Mouse (Mus musculus) heart, embryonic 15.5 days (tissue): ENCODE data around the gene Pde4dip. TPM values are rescaled to one million over a fixed set of nuclear protein-coding genes. Genes with fewer than 3 reads are reported as not detected.
A peak's percentile ranks its signal among the peaks of the same experiment; 100 is the strongest.

Experiments
- ATAC-seq: fragments of 200-750 bp; cut with Nextera tagmentation; replicated peaks from 2 replicates; pipeline ENCODE4 v1.8.0; 2017; ENCODE audit warnings: low read depth, moderate TSS enrichment; ENCODE audit not compliant: insufficient number of reproducible peaks, insufficient read depth, low FRiP score
- H3K27ac ChIP-seq: fragments of 300-500 bp; sonication (generic); 2 replicates; pipeline ENCODE4 v1.5.1; 2015; ENCODE audit warnings: mild to moderate bottlenecking, inconsistent platforms
- H3K27me3 ChIP-seq: fragments of 300-500 bp; sonication (generic); 2 replicates; pipeline ENCODE4 v1.6.1; 2015; ENCODE audit warnings: inconsistent platforms
- H3K36me3 ChIP-seq: fragments of 300-500 bp; sonication (generic); 2 replicates; pipeline ENCODE4 v1.6.1; 2015; ENCODE audit warnings: mild to moderate bottlenecking, inconsistent platforms
- H3K4me1 ChIP-seq: fragments of 300-500 bp; sonication (generic); replicated peaks from 2 replicates; pipeline ENCODE4 v1.6.1; 2015; ENCODE audit warnings: inconsistent platforms
- H3K4me2 ChIP-seq: fragments of 300-500 bp; sonication (generic); 2 replicates; pipeline ENCODE4 v1.6.1; 2015; ENCODE audit warnings: inconsistent platforms, mild to moderate bottlenecking, moderate library complexity
- H3K4me3 ChIP-seq: fragments of 300-500 bp; sonication (generic); 2 replicates; pipeline ENCODE4 v1.5.1; 2015; ENCODE audit warnings: mild to moderate bottlenecking, inconsistent platforms
- H3K9ac ChIP-seq: fragments of 300-500 bp; sonication (generic); 2 replicates; pipeline ENCODE4 v1.6.1; 2015; ENCODE audit warnings: mild to moderate bottlenecking, inconsistent platforms
- H3K9me3 ChIP-seq: fragments of 300-500 bp; sonication (generic); replicated peaks from 2 replicates; pipeline ENCODE4 v1.6.1; 2016; ENCODE audit warnings: inconsistent platforms
- WGBS: fragments of 180-500 bp; shearing (Covaris S2); methylation state at CpG from one replicate; pipeline ENCODE4 v1.1.7; 2015; ENCODE audit warnings: mixed read lengths; 5-methylcytosine and 5-hydroxymethylcytosine counted together
- polyA plus RNA-seq: library from polyadenylated mRNA; unstranded; fragments of >200 nt; fragmentation: Nextera tagmentation; extraction: Ambion mirVana; gene quantifications from 2 replicates; pipeline ENCODE4 v1.2.1, GENCODE M21; 2015

Gene Pde4dip
- polyA plus RNA-seq, 1 experiment from 2014 or later, result 99.0 TPM

DNA sequence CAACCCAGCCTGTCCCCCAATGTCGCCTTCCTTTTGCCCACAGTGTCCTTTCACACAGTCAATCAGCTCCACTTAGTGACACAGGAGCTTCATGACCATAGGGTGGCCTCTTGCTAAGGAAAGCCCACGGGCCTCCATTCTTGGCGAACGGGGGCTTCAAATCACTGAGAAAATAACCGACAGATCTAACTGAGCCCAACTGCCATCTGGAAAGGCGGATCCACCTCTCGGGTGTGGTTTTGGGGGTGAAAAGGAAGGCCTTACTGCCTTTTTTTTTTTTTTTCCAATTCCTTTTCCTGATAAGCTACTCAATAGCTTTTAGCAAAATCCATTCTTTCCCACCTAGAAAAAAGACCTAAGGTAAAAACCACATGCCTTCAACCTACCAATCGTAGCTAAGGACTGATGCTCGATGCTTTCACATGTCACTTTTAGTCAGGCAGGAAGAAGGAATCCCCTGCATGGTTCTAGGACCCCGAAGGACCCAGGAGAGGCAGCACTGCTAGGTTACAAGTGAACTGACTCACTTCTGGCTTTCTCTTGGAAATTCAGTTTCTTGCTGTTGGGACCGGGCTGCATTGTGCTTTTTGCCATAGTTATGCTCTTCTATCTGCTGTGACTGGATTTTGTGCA is 185.9 kb downstream of the Pde4dip start:
- Histone ChIP-seq H3K27me3 (no peaks in the 10 kb centered on the region), H3K36me3 (peaks cover 46% of the 10 kb centered on the region; the same call in 1 of the 2 replicates), H3K9me3 (no peaks in the 10 kb centered on the region), H3K9ac (no peak overlapping the region), H3K27ac (no peak overlapping the region), H3K4me2 (no peak overlapping the region), H3K4me3 (no peak overlapping the region), H3K4me1 (no peaks in the 10 kb centered on the region)
- ATAC-seq, result no peak
- WGBS, result 91% methylated on average over 11 of the region's 11 CpGs

- Histone ChIP-seq H3K4me2 (no peak overlapping the region), H3K27me3 (no peaks in the 10 kb centered on the region), H3K36me3 (peaks cover 45% of the 10 kb centered on the region; the same call in 1 of the 2 replicates), H3K9me3 (no peaks in the 10 kb centered on the region), H3K9ac (no peak overlapping the region), H3K4me3 (no peak overlapping the region), H3K4me1 (no peaks in the 10 kb centered on the region), H3K27ac (no peak overlapping the region)
- WGBS, result 56% methylated on average over 3 of the region's 3 CpGs
- ATAC-seq, result no peak
Measured at GRCm38 (mm10) chr3:97701198-97701597, 187.3 kb downstream of the Pde4dip start.

DNA sequence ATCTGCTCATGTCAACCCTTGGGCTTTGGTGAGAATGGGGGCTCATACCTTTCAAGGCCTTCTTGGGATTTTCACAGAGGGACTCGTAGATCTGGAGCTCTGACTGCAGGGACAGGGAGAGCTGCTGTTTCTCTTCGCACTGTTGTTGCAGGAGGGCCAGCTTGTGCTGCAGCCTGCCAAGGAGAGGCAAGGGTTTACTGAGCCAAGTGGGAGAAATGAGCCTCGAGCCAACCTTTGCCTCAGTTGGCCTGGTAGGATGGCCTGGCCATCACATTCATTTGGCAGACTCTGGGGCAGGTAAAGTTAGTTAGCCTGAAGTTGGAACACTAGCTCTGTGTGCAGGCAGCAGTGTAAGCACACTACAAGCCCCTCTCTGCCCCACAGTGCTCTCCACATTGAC is 189.4 kb downstream of the Pde4dip start:
- Histone ChIP-seq H3K27ac (no peak overlapping the region), H3K27me3 (no peaks in the 10 kb centered on the region), H3K9ac (no peak overlapping the region), H3K36me3 (peaks cover 63% of the 10 kb centered on the region; the same call in 1 of the 2 replicates), H3K4me1 (no peaks in the 10 kb centered on the region), H3K9me3 (no peaks in the 10 kb centered on the region), H3K4me3 (no peak overlapping the region), H3K4me2 (no peak overlapping the region)
- ATAC-seq, result no peak
- WGBS, result 81% methylated on average over 3 of the region's 3 CpGs

- Histone ChIP-seq H3K4me2 (no peak overlapping the region), H3K27ac (no peak overlapping the region), H3K27me3 (no peaks in the 10 kb centered on the region), H3K4me1 (no peaks in the 10 kb centered on the region), H3K4me3 (no peak overlapping the region), H3K9me3 (no peaks in the 10 kb centered on the region), H3K36me3 (peaks cover 63% of the 10 kb centered on the region; the same call in 1 of the 2 replicates), H3K9ac (no peak overlapping the region)
- no peak for ATAC-seq
- WGBS, result 53% methylated on average over 9 of the region's 9 CpGs
Measured at GRCm38 (mm10) chr3:97697291-97697690, 191.2 kb downstream of the Pde4dip start.

DNA sequence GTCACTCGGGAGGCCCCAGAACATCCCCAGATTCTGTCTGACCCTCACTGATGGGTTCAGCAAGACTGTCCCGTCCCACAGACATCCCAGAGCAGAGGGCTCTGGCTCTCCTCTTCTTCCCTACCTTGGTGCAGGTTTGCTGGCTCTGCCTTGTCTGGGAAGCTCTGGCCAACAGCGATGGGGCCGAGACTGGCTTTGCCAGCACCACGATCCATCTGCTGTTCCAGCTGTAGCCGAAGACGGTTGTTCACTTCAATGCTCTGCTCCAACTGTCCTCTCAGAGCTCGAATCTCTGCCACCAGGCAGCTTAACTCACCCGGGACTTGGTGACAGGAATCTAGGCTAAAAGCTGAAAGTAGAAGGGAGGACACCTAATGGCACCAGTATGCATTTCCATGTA is 191.6 kb downstream of the Pde4dip start:
- Histone ChIP-seq H3K4me2 (no peak overlapping the region), H3K4me3 (no peak overlapping the region), H3K36me3 (peaks cover 59% of the 10 kb centered on the region; the same call in 1 of the 2 replicates), H3K27me3 (no peaks in the 10 kb centered on the region), H3K27ac (no peak overlapping the region), H3K9ac (no peak overlapping the region), H3K4me1 (no peaks in the 10 kb centered on the region), H3K9me3 (no peaks in the 10 kb centered on the region)
- no peak for ATAC-seq
- 73% methylated on average over 9 of the region's 9 CpGs for WGBS

- Histone ChIP-seq H3K4me2 (no peak overlapping the region), H3K4me1 (peaks cover 5% of the 10 kb centered on the region; the same call in 1 of the 2 replicates), H3K36me3 (peaks cover 67% of the 10 kb centered on the region; the same call in 1 of the 2 replicates), H3K27ac (no peak overlapping the region), H3K9me3 (no peaks in the 10 kb centered on the region), H3K9ac (no peak overlapping the region), H3K4me3 (no peak overlapping the region), H3K27me3 (no peaks in the 10 kb centered on the region)
- ATAC-seq, result no peak
- 81% methylated on average over 6 of the region's 6 CpGs for WGBS
Measured at GRCm38 (mm10) chr3:97693806-97694205, 194.7 kb downstream of the Pde4dip start.

DNA sequence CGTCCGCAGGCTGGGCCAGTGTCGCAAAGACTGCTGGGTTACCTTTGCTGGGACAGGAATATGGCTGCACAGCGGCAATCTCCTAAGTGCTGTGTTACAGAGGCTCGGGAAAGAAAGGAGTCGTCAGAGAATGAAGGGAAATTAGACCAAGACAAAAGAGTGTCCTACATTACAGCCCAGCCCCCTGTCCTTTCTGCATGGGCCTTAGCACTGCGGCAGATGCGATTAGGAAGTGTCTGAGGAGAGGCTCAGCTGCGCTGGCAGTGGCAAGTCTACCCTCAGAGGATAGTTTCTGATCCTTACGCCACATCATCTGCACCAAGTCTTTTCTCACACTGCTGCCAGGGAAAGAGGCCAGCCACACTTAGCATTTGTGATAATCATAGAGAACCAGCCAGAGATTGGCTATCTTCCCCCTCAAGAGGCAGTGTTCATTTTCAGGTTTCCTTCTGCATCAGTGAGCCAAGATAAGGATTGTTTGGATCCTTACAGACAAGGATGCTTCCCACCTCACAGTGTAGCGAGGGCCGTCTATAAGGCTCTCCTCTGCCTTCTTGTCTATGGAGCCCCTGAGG is 197.0 kb downstream of the Pde4dip start:
- Histone ChIP-seq H3K9me3 (no peaks in the 10 kb centered on the region), H3K27me3 (no peaks in the 10 kb centered on the region), H3K27ac (no peak overlapping the region), H3K4me1 (peaks cover 5% of the 10 kb centered on the region; the same call in 1 of the 2 replicates), H3K36me3 (peaks cover 56% of the 10 kb centered on the region; the same call in 1 of the 2 replicates), H3K9ac (no peak overlapping the region), H3K4me3 (no peak overlapping the region), H3K4me2 (no peak overlapping the region)
- ATAC-seq, result no peak
- 56% methylated on average over 12 of the region's 12 CpGs for WGBS

GRCm38 (mm10) chr3:97690590-97690989 is 197.9 kb downstream of the Pde4dip start:
- no peak for ATAC-seq
- no peak overlapping the region for H3K4me3 ChIP-seq
- peaks cover 5% of the 10 kb centered on the region; the same call in 1 of the 2 replicates for H3K4me1 ChIP-seq
- 50% methylated on average over 7 of the region's 7 CpGs for WGBS
- no peak overlapping the region for H3K9ac ChIP-seq
- H3K27ac ChIP-seq, result no peak overlapping the region
- no peaks in the 10 kb centered on the region for H3K9me3 ChIP-seq
- no peak overlapping the region for H3K4me2 ChIP-seq
- peaks cover 52% of the 10 kb centered on the region; the same call in 1 of the 2 replicates for H3K36me3 ChIP-seq
- no peaks in the 10 kb centered on the region for H3K27me3 ChIP-seq

DNA sequence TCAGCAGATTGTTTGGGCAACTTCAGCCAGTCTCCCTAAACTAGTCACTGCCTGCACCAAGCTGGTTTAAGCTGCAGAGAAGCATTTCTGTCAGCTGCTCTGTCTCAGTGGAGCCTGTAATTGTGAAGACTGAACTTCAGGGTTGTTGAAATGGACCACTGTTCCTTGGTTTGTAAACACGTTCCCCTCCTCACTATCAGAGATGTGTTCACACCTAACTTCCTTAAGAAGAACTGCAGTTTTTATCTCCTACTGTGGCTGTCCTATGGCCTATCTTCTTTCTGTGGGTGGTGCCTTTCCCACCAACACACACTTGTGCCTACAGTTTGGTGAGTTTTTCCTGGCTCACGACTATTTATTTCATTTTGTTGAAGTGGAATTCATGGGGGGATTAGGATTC is 199.2 kb downstream of the Pde4dip start:
- 60% methylated on average over 2 of the region's 2 CpGs for WGBS
- Histone ChIP-seq H3K27ac (no peak overlapping the region), H3K9me3 (no peaks in the 10 kb centered on the region), H3K4me3 (no peak overlapping the region), H3K36me3 (peaks cover 40% of the 10 kb centered on the region; the same call in 1 of the 2 replicates), H3K4me2 (no peak overlapping the region), H3K9ac (no peak overlapping the region), H3K4me1 (peaks cover 9% of the 10 kb centered on the region), H3K27me3 (no peaks in the 10 kb centered on the region)
- ATAC-seq, result no peak

DNA sequence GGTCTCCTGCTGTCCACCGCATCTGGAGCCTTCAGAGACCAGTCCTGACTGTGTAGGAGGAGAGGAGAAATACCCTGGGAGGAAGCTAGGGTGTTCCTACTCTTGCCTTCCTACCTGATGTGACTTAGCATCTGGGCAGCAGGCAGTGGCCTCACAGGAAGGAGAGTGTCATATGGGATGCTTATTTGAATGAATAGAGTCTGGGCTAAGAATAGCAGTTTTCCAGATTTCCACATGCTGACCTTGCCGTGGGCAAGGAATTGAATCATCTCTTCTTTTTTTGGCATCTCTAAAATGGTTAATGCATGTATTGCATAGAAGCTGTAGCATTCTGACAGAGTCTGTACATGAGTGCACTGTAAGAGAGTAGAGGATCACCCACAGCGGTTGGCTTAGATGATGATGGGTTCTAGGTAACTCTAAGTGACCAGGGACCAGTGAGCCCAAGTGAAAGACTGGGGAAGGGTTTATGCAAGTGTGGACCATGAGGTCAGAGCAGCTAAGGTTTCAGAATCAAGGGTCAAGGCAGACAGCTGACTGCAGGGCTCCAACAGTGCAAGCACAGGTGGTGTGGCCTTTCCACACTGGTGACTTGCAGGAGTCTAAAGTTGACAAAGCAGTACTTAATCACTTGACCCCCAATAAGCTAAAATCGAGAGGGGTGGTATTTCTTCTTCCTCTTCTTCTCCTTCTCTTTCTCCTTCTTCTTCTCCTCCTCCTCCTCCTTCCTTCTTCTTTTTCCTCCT is 202.0 kb downstream of the Pde4dip start:
- Histone ChIP-seq H3K4me1 (peaks cover 29% of the 10 kb centered on the region), H3K9me3 (no peaks in the 10 kb centered on the region), H3K4me3 (no peak overlapping the region), H3K4me2 (no peak overlapping the region), H3K36me3 (peaks cover 18% of the 10 kb centered on the region; the same call in 1 of the 2 replicates), H3K27ac (no peak overlapping the region), H3K9ac (no peak overlapping the region), H3K27me3 (no peaks in the 10 kb centered on the region)
- 72% methylated on average over 4 of the region's 4 CpGs for WGBS
- no peak for ATAC-seq

DNA sequence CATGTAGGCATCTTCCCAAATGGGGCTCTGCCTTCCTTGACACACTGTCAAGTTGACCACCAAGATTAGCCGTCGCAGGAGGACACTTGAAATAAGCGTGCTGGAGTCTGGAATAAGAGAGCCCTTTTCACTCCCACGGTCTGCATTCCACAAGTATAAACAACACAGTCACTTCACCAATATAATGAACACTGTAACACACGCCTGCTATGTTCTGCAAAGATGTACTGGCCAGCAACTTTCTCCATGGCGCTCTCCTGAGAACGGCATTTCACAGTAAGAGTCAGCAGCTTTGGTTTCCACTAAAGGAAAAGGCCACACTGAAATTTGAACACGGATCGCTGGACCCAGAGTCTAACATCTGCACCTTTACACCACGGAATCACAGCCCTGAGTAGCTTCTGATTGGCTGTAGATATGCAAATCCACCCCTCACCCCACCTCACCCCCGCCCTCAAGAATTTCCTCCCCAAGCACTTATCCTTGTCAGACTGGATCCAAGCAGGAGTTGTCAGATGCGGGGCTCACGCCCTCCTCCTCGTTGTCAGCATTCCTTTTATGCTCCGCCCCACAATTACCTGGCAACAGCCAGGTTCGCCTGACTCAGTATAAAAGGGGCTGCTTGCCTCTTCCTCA is 204.8 kb downstream of the Pde4dip start:
- Histone ChIP-seq H3K27ac (0 out of 2 replicates have a peak overlapping the region, but pooled peaks have one; percentile 20), H3K36me3 (no peaks in the 10 kb centered on the region), H3K9me3 (no peaks in the 10 kb centered on the region), H3K4me1 (peaks cover 34% of the 10 kb centered on the region), H3K27me3 (no peaks in the 10 kb centered on the region), H3K9ac (no peak overlapping the region), H3K4me3 (peak overlapping the region; percentile 20), H3K4me2 (peak overlapping the region; percentile 55)
- ATAC-seq, result no peak; the same call in 1 of the 2 replicates
- WGBS, result 6% methylated on average over 16 of the region's 16 CpGs
